Mouse (Mus musculus) brain, embryonic 14.5 days (tissue): ENCODE results near the gene Fank1.

ENCODE experiments used
- CTCF ChIP-seq: fragments of 200-500 bp; IDR thresholded peaks from 2 replicates; pipeline ENCODE4 v1.5.1; 2012; ENCODE audit warnings: inconsistent platforms, mild to moderate bottlenecking, moderate library complexity, borderline replicate concordance; ENCODE audit not compliant: insufficient read depth, insufficient read length; ENCODE audit errors: extremely low read depth
- POLR2A ChIP-seq: fragments of 200-500 bp; IDR thresholded peaks from 2 replicates; pipeline ENCODE4 v1.6.1; 2012; ENCODE audit warnings: mild to moderate bottlenecking, inconsistent platforms, borderline replicate concordance; ENCODE audit not compliant: poor library complexity, insufficient read depth, insufficient read length, severe bottlenecking; ENCODE audit errors: extremely low read depth

- no peak for TF ChIP-seq CTCF
- no peak for TF ChIP-seq POLR2A
Observed at GRCm38 (mm10) chr7:133899391-133899790, 122.7 kb downstream of the Fank1 start.
